Mouse (Mus musculus): Measurements from ENCODE around the gene Gpr146. TPM values are rescaled to one million over a fixed set of nuclear protein-coding genes. Genes with fewer than 3 reads are reported as not detected.
"Not testable (repeated sequence)": the region's sequence is repeated elsewhere in the genome, so short reads cannot be mapped to it uniquely, and the experiment has no call there.

Gene Gpr146
- total RNA-seq, 2 experiments from 2014 or later, result 10.4 to 10.7 TPM

- DNase-seq (ENCODE audit: low spot score in 2 of 2), result peak; percentile 86 to 88
Observed at GRCm38 (mm10) chr5:139380385-139381248, 3.1 kb downstream of the Gpr146 start.

GRCm38 (mm10) chr5:139381586-139382513 lies 4.4 kb downstream of the Gpr146 start:
- DNase-seq (ENCODE audit: low spot score in 2 of 2), result no peak

- no peak for DNase-seq (ENCODE audit: low spot score in 2 of 2)
Observed at GRCm38 (mm10) chr5:139382760-139383159, 5.3 kb downstream of the Gpr146 start.

GRCm38 (mm10) chr5:139383234-139383633 lies 5.7 kb downstream of the Gpr146 start:
- DNase-seq (ENCODE audit: low spot score in 2 of 2), result no peak

- no peak for DNase-seq (ENCODE audit: low spot score in 2 of 2)
Observed at GRCm38 (mm10) chr5:139384531-139384930, 7.0 kb downstream of the Gpr146 start.

- DNase-seq (ENCODE audit: low spot score in 2 of 2), result no peak
Observed at GRCm38 (mm10) chr5:139386047-139386446, 8.6 kb downstream of the Gpr146 start.

- DNase-seq (ENCODE audit: low spot score in 2 of 2), result no peak
Observed at GRCm38 (mm10) chr5:139387329-139388194, 10.1 kb downstream of the Gpr146 start.

- no peak for DNase-seq (ENCODE audit: low spot score in 2 of 2)
Observed at GRCm38 (mm10) chr5:139388195-139388570, 10.7 kb downstream of the Gpr146 start.

GRCm38 (mm10) chr5:139388694-139389675 lies 11.5 kb downstream of the Gpr146 start:
- no peak for DNase-seq (ENCODE audit: low spot score in 2 of 2)

- peak in 1 of 2 experiments; percentile 47 for DNase-seq (ENCODE audit: low spot score in 2 of 2)
Observed at GRCm38 (mm10) chr5:139389676-139390061, 12.2 kb downstream of the Gpr146 start.

GRCm38 (mm10) chr5:139390324-139391119 lies 13.0 kb downstream of the Gpr146 start:
- not testable (repeated sequence) for DNase-seq (ENCODE audit: low spot score in 2 of 2)

GRCm38 (mm10) chr5:139391309-139391990 lies 14.0 kb downstream of the Gpr146 start:
- DNase-seq (ENCODE audit: low spot score in 2 of 2), result no peak

GRCm38 (mm10) chr5:139392219-139393196 lies 15.0 kb downstream of the Gpr146 start:
- DNase-seq (ENCODE audit: low spot score in 2 of 2), result no peak

- DNase-seq (ENCODE audit: low spot score in 2 of 2), result no peak
Observed at GRCm38 (mm10) chr5:139393197-139393588, 15.7 kb downstream of the Gpr146 start.

GRCm38 (mm10) chr5:139394399-139394798 lies 16.9 kb downstream of the Gpr146 start:
- DNase-seq (ENCODE audit: low spot score in 2 of 2), result no peak

- no peak for DNase-seq (ENCODE audit: low spot score in 2 of 2)
Observed at GRCm38 (mm10) chr5:139395528-139395927, 18.0 kb downstream of the Gpr146 start.

GRCm38 (mm10) chr5:139397359-139397916 lies 19.9 kb downstream of the Gpr146 start:
- no peak for DNase-seq (ENCODE audit: low spot score in 2 of 2)

Data from adrenal gland, postnatal 4 days (tissue).